Mouse (Mus musculus): Measurements from ENCODE around the gene Lhfpl2.

Lhfpl2 gene

DNA sequence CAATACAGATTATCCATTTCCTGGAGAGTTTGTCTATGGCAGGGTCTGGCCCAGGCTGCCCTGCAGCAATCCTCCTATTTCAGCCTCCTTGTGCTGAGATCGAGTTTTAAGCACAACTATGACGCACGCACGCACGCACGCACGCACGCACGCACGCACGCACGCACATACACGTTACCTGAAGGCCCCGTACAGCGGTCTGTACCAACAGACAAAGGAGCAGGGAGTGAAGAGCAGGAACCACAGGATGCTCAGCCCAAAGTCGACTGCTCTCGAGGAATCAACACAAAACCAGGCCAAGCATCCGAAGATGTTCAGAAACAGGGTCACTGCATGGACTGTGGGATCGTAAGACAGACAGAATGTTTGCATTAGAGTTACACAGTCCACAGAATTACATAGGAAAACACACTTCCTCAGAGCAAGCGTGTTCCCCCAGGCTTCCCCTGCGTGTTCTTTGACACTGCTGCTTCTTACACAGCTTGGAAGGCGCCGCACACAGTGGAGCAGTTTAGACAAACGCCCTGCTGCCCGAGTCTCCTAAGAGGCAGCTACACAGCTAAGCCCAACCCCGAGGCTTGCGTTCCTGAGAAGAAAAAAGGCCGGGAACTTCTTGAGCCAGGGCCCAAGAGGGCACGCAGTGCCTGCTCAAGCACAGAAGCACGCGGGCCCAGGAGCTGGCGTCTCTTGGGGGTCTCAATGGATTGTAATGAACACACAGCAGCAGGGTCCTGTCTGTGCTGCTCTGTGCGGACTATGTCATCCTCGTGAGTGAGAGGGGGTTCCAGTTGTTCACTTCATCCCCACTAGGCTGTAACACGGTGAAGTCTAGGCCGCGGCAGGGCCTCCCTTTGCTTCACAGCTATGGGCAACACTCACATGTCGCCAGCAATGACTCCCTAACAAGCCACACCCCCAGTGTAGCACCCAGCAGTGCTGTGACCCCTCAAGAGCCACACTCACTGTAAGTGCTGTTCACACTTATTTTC is 167.4 kb downstream of the Lhfpl2 start:
- in situ Hi-C loops (cut with MboI), result no loop called here

DNA sequence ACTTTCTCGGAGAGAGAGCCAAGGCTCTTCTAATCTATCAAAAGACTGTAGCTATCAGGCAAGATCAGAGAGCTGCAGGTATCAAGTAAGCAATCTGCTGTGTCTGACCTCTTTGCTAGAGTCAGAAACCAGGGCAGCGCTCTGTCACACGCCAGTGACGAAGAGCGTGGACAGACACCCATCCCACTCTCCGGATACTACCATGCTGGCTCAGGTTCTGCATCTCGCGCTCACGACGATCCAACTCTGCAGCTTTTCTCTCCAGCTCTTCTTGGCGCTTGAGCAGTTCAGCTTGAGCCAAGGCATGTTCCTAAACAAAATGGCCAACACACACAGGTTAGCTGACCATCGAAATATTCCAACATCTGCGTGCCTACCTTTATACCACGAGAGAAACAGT is 174.3 kb downstream of the Lhfpl2 start:
- in situ Hi-C loops (cut with MboI), result no loop called here

DNA sequence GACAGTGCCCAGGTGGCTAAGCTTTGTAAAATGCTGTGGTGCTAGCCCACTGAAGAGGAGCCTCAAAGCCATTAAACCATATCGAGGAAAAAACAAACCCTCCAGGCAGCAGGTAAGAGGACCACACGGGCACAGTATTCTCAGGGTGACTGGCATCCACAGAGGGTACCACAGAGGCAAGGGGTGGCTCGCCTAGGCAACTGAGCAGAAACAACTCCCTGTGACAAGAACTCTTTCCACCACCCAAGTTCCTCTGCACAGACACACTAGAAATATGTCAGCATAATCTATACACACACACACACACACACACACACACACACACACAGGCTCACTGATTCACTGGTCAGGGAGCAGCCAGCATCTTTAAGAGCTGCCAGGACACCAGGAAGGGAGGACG is 181.9 kb downstream of the Lhfpl2 start:
- in situ Hi-C loops (cut with MboI), result no loop called here

DNA sequence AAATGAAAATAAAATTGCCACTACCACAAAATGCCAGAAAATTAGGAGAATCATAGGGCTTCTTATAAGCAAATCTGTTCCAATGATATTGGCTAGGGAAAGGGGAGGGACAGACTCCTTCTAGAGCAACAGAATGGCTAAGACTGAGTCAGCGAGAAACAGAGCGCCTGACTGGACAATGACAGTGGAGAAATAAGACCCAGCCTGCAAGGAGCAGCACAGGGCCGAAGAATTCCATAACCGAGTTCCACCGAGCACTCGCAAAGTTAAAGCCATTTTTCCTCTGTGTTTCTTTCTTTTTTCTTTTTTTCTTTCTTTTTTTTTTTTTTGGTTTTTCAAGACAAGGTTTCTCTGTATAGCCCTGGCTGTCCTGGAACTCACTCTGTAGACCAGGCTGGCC is 182.5 kb downstream of the Lhfpl2 start:
- in situ Hi-C loops (cut with MboI), result no loop called here

DNA sequence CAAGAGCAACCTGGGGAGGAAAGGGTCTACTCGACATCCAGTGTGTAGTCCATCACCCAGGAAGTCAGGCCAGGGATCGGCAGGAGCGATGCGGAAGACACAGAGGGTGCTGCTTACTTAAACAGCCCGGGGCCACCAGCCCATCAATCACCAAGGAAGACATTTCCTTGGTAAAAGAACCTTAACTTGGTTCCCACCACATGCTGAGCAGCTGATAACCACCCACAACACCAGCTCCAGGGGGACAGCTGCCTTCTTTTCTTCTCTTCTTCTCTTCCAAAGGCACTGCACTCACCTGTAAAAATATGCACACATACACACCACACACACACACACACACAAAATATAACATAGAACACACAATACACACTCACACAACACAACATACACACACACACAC is 183.3 kb downstream of the Lhfpl2 start:
- in situ Hi-C loops (cut with MboI), result no loop called here

DNA sequence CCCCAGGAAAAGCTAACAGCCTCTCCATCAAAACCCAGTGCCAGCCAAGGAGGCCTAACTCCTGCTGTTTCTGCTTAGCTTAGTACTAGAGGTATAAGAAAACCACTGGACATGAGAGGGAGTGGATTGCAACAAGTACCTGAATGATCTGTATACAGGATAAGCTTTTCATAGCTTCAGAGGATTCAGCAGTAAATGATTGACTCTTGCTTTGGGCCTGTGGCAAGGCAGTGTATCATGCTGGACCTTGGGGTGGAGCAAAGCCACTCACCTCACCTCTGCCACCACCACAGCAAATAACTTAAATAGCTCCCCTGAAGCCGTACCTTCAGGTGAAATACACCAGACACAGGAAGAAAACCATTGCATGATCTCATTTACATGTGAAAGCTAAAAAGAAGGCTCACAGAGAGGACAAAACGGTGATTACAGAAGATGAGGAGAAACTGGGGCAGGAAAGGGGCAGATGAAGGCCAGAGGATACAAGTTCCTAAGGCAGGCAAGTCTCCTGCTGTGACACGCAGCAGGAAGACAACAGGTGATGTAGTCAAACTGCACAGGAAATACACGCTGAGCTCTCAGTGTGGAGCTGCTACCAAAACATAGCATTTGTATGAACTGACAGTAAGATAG is 184.4 kb downstream of the Lhfpl2 start:
- in situ Hi-C loops (cut with MboI), result no loop called here

DNA sequence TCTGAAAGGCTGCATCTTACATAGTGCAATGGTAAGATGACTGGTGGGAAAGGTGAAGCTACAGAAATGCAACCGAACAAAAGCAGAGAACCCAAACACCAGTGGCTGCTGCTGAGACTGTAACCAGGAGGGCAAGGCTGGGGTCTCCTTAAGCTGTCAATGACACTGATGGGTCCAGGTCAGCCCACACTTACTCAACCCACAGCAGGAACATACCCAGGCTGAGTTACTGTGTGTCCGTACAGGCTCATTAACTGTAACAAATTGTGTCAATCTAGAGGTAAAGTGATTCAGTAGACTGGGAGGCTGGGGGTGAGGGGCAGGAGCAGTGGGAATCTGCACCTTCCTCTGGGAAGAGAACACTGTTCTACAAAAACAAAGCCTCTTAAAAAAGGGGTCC is 185.3 kb downstream of the Lhfpl2 start:
- in situ Hi-C loops (cut with MboI), result no loop called here

All from mature B cell (primary cell).